Comparison of ENCODE assay signal across 16 mouse cellular contexts in the genomic region with DNA sequence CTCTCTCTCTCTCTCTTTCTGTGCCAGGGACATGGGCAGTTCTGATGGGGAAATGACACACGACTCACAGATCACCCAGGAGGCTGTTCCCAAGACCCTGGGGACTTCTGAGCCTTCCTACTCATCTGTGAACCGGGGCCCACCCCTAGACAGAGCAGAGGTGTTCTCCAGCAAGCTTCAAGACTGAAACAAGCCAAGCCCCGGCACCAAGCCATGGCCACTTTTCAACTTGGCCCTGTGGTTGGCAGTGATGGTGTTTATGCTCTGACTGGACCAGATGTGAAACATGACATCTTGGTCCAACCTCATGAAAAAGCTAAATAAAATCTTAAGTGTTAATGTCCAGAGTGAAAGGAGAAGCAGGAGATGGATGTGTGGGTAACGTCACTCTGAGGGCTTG. TPM values are rescaled to one million over a fixed set of nuclear protein-coding genes. Genes with fewer than 3 reads are reported as not detected.
"Had no signal": no experiment of that assay in that cellular context is flagged by ENCODE, and none has a peak within 500 bp of the region (broad histone marks: within the 10 kb centered on the region; RNA-seq: fewer than 3 reads in every experiment).

No protein-coding gene starts in this region.

- H3K9ac ChIP-seq: limb, embryonic 12.5 days; liver, embryonic 13.5 days; liver, postnatal 0 days; neural tube, embryonic 12.5 days had no signal

- H3K4me3 ChIP-seq: layer of hippocampus, adult 2 months; limb, embryonic 12.5 days; liver, embryonic 13.5 days; neural tube, embryonic 12.5 days had no signal

- ATAC-seq: liver, postnatal 0 days had no signal

- H3K9me3 ChIP-seq: limb, embryonic 12.5 days; liver, embryonic 13.5 days; neural tube, embryonic 12.5 days had no signal

- H3K27ac ChIP-seq: layer of hippocampus, adult 2 months; limb, embryonic 12.5 days; liver, embryonic 13.5 days; neural tube, embryonic 12.5 days; stomach, postnatal 0 days had no signal

- H3K4me2 ChIP-seq: limb, embryonic 12.5 days; liver, embryonic 13.5 days; neural tube, embryonic 12.5 days had no signal

- H3K36me3 ChIP-seq: limb, embryonic 12.5 days; liver, embryonic 13.5 days; neural tube, embryonic 12.5 days had no signal

- DNase-seq: kidney, postnatal 10 days; kidney, postnatal 4 days; liver; liver, embryonic 13.5 days; liver, postnatal 0 days; lung, postnatal 36 days; midbrain, embryonic 14.5 days; thymus, postnatal 4 days had no signal

- H3K4me1 ChIP-seq: limb, embryonic 12.5 days; liver, embryonic 13.5 days; neural tube, embryonic 12.5 days had no signal

RNA-seq across cellular contexts. Expression of a gene that starts 5.3 kb away (rescaled TPM):
- total RNA-seq: layer of hippocampus, adult 2 months; left cerebral cortex, postnatal 36 days; megakaryocyte progenitor cell, adult 5-6 weeks; monocyte, adult 5-6 weeks; neutrophil, adult 5-6 weeks had no signal
- polyA plus RNA-seq: limb, embryonic 12.5 days; liver, embryonic 13.5 days; liver, postnatal 0 days had no signal
